Mouse (Mus musculus) G1E (cell line): ENCODE measurements around the gene Nedd4.

Experiments used
- CTCF ChIP-seq: IDR thresholded peaks from 2 replicates; pipeline ENCODE4 v1.5.1; 2012; ENCODE audit warnings: low read depth, low read length, inconsistent platforms, mixed read lengths
- GATA1 ChIP-seq: IDR thresholded peaks from 2 replicates; pipeline ENCODE4 v1.6.1; 2012; ENCODE audit warnings: borderline replicate concordance, low read length, inconsistent platforms, mixed read lengths
- GATA2 ChIP-seq: IDR thresholded peaks from 2 replicates; pipeline ENCODE4 v1.6.1; 2012; ENCODE audit warnings: low read depth, low read length, inconsistent platforms, borderline replicate concordance
- POLR2AphosphoS5 ChIP-seq: IDR thresholded peaks from 2 replicates; pipeline ENCODE4 v1.6.1; 2012; ENCODE audit warnings: low read depth, low read length, inconsistent platforms; ENCODE audit not compliant: insufficient replicate concordance
- TAL1 ChIP-seq: conservative IDR thresholded peaks from 2 replicates; pipeline ENCODE4 v1.6.1; 2012; ENCODE audit warnings: low read depth, low read length, inconsistent platforms, mixed read lengths

DNA sequence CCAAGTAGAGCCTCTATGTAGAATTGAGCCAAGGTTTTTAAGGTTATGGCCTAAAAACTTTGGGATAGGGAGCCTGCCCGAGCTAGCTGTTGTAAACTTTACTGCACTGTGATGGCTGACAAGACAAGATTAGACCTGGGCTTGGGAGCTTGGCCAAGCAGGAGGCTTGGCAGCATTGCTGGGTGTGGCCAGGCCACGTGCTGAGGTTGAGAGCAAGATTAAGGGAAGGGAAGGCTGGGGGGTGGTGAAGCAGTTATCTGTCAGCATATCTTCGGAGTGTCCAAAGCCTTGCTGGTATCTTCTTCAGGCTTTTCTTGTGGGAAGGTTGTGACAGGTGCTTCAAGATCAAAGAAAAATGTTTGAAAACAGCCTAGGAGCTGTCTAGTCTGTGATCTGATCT, 37.6 kb downstream of the Nedd4 start:
- TF ChIP-seq TAL1 (peak; percentile 46), CTCF (no peak), GATA1 (no peak), GATA2 (no peak), POLR2AphosphoS5 (no peak)
